Mouse (Mus musculus) liver, embryonic 11.5 days (tissue): ENCODE measurements around the gene Arhgef12. TPM values are rescaled to one million over a fixed set of nuclear protein-coding genes. Genes with fewer than 3 reads are reported as not detected.

Experiments used
- ATAC-seq: fragments of 200-750 bp; cut with Nextera tagmentation; replicated peaks from 2 replicates; pipeline ENCODE4 v1.8.0; 2017; ENCODE audit warnings: moderate number of reproducible peaks, mild to moderate bottlenecking, moderate TSS enrichment, moderate library complexity; ENCODE audit not compliant: low FRiP score
- DNase-seq: peaks from one replicate; pipeline ENCODE4 v3.0.0-alpha.2; 2017; ENCODE audit warnings: low spot score
- H3K27ac ChIP-seq: fragments of 300-500 bp; sonication (generic); 2 replicates; pipeline ENCODE4 v1.5.1; 2014; ENCODE audit warnings: mild to moderate bottlenecking, low read depth, low read length, control low read depth
- H3K27me3 ChIP-seq: fragments of 300-500 bp; sonication (generic); replicated peaks from 2 replicates; pipeline ENCODE4 v1.6.1; 2014; ENCODE audit warnings: low read length, mixed read lengths; ENCODE audit not compliant: control insufficient read depth, insufficient read depth
- H3K36me3 ChIP-seq: fragments of 300-500 bp; sonication (generic); 2 replicates; pipeline ENCODE4 v1.6.1; 2014; ENCODE audit warnings: mild to moderate bottlenecking, low read length, moderate library complexity, mixed read lengths; ENCODE audit not compliant: control insufficient read depth, insufficient read depth
- H3K4me1 ChIP-seq: fragments of 300-500 bp; sonication (generic); replicated peaks from 2 replicates; pipeline ENCODE4 v1.6.1; 2014; ENCODE audit warnings: low read length, mixed read lengths; ENCODE audit not compliant: control insufficient read depth, insufficient read depth
- H3K4me2 ChIP-seq: fragments of 300-500 bp; sonication (generic); 2 replicates; pipeline ENCODE4 v1.6.1; 2014; ENCODE audit warnings: mild to moderate bottlenecking, control low read depth, moderate library complexity
- H3K4me3 ChIP-seq: fragments of 300-500 bp; sonication (generic); 2 replicates; pipeline ENCODE4 v1.5.1; 2014; ENCODE audit warnings: low read depth, low read length, control low read depth
- H3K9ac ChIP-seq: fragments of 300-500 bp; sonication (generic); 2 replicates; pipeline ENCODE4 v1.6.1; 2014; ENCODE audit warnings: low read depth, low read length, control low read depth
- H3K9me3 ChIP-seq: fragments of 300-500 bp; sonication (generic); 2 replicates; pipeline ENCODE4 v1.6.1; 2016; ENCODE audit warnings: low read length, inconsistent platforms, mixed read lengths; ENCODE audit not compliant: control insufficient read depth
- WGBS: fragments of 180-500 bp; shearing (Covaris S2); extraction: QIAGEN DNeasy Blood & Tissue Kit; methylation state at CpG from one replicate; pipeline ENCODE4 v1.1.7; 2014; 5-methylcytosine and 5-hydroxymethylcytosine counted together
- polyA plus RNA-seq: library from polyadenylated mRNA; unstranded; fragments of >200 nt; fragmentation: Nextera tagmentation; extraction: Ambion mirVana; gene quantifications from 2 replicates; pipeline ENCODE4 v1.2.1, GENCODE M21; 2014

The Arhgef12 gene
- polyA plus RNA-seq, 1 experiment from 2014 or later, result 7.0 TPM

DNA sequence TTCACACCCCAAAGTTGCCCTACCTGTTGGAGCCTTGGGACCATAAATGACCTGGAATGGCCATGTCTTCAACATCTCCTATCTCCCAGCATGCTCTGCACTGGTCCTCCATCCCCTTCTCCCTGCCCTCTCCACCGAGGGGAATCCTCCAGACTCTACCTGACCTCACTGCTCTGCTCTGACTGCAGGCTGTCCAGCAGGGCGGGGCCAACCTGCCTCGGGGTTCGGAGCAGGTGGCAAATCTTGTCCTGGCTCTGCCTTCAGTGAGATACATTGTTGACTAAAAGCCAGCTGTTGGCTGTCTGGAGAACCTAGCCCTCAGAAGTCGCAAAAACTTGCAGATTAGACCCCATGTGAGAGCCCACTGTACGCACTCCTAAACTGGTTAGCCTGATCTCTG, 180.5 kb downstream of the Arhgef12 start:
- H3K4me2 ChIP-seq, result no peak overlapping the region
- no peaks in the 10 kb centered on the region for H3K36me3 ChIP-seq
- no peak for ATAC-seq
- no peaks in the 10 kb centered on the region for H3K9me3 ChIP-seq
- no peak overlapping the region for H3K9ac ChIP-seq
- H3K4me3 ChIP-seq, result no peak overlapping the region
- no peaks in the 10 kb centered on the region for H3K4me1 ChIP-seq
- 69% methylated on average over 6 of the region's 6 CpGs for WGBS
- H3K27ac ChIP-seq, result no peak overlapping the region
- H3K27me3 ChIP-seq, result 0 out of 2 replicates have a peak, but pooled peaks cover under 1% of the 10 kb centered on the region
- DNase-seq, result no peak

DNA sequence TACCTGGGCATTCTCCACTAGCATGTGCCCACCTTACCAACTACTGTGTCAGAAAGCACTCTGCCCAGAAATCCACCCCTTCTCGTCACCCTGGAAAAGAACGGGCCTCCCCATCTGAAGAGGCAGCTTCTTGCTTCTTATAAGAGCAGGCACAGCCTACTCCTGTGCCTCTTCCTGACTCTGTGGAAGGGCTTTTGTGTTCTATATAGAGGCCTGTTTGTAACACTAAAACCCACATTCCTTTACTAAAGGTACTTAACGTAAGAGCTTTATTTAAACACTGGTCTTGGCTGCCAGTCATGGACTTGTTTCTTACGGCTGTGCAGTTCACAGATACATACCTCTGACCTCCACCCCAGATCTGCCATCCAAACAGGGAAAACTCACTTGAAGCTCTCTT, 185.2 kb downstream of the Arhgef12 start:
- Histone ChIP-seq H3K9ac (no peak overlapping the region), H3K36me3 (no peaks in the 10 kb centered on the region), H3K4me3 (no peak overlapping the region), H3K9me3 (no peaks in the 10 kb centered on the region), H3K4me1 (no peaks in the 10 kb centered on the region), H3K4me2 (no peak overlapping the region), H3K27me3 (no peaks in the 10 kb centered on the region), H3K27ac (no peak overlapping the region)
- DNase-seq (no peak), ATAC-seq (no peak)
- 77% methylated on average over 4 of the region's 4 CpGs for WGBS

GRCm38 (mm10) chr9:42920190-42920589, 186.8 kb downstream of the Arhgef12 start:
- Histone ChIP-seq H3K9me3 (no peaks in the 10 kb centered on the region), H3K27me3 (no peaks in the 10 kb centered on the region), H3K36me3 (no peaks in the 10 kb centered on the region), H3K4me3 (no peak overlapping the region), H3K27ac (no peak overlapping the region), H3K4me2 (no peak overlapping the region), H3K9ac (no peak overlapping the region), H3K4me1 (no peaks in the 10 kb centered on the region)
- no peak for DNase-seq
- no peak for ATAC-seq
- 52% methylated on average over 7 of the region's 7 CpGs for WGBS

GRCm38 (mm10) chr9:42917911-42918310, 189.1 kb downstream of the Arhgef12 start:
- Histone ChIP-seq H3K9ac (no peak overlapping the region), H3K4me3 (no peak overlapping the region), H3K27ac (no peak overlapping the region), H3K4me1 (no peaks in the 10 kb centered on the region), H3K9me3 (no peaks in the 10 kb centered on the region), H3K27me3 (no peaks in the 10 kb centered on the region), H3K4me2 (no peak overlapping the region), H3K36me3 (no peaks in the 10 kb centered on the region)
- WGBS, result 86% methylated on average over 7 of the region's 7 CpGs
- DNase-seq (no peak), ATAC-seq (no peak)

Other genes with a start within 250 kb of the Arhgef12 start
- gene Grik4, start 162.7 kb downstream of the Arhgef12 start, polyA plus RNA-seq, result 2.2 and 2.8 TPM in 2 replicates
- gene Tmem136, start 9.3 kb upstream of the Arhgef12 start, polyA plus RNA-seq, result 3.5 and 3.7 TPM in 2 replicates
- gene Pou2f3, start 103.1 kb upstream of the Arhgef12 start, polyA plus RNA-seq, result not detected in 2 replicates
- 51.6 and 52.0 TPM in 2 replicates for gene Oaf, start 132.7 kb upstream of the Arhgef12 start, polyA plus RNA-seq
- 0.25 TPM in 1 of 2 replicates, not detected in the other for gene Trim29, start 203.6 kb upstream of the Arhgef12 start, polyA plus RNA-seq